Mouse (Mus musculus): ENCODE results near the gene Hgd. TPM values are rescaled to one million over a fixed set of nuclear protein-coding genes. Genes with fewer than 3 reads are reported as not detected.

Hgd gene
- total and polyA plus RNA-seq, 2 experiments from 2014 or later = 0.18 TPM; not detected in 1

GRCm38 (mm10) chr16:37552824-37553223, 27.1 kb upstream of the Hgd start:
- DNase-seq (ENCODE audit: low spot score) (no peak), ATAC-seq (ENCODE audit: insufficient read depth, low read depth) (no peak)
- no peak overlapping the region for H3K9ac ChIP-seq (replicated peaks; ENCODE audit: low read depth, low read length)
- TF ChIP-seq EP300 (IDR thresholded peaks at IDR 0.05; ENCODE audit: low read depth) (no peak), CTCF (IDR thresholded peaks at IDR 0.05; ENCODE audit: low read depth) (no peak)
- H3K4me1 ChIP-seq (ENCODE audit: control insufficient read depth, insufficient read depth) = peaks cover 34% of the 10 kb centered on the region
- no peak overlapping the region for H3K4me2 ChIP-seq (ENCODE audit: low read depth, low read length)
- H3K27ac ChIP-seq (ENCODE audit: low read depth) = no peak overlapping the region
- peaks cover 7% of the 10 kb centered on the region; the same call in 1 of the 2 replicates for H3K36me3 ChIP-seq (replicated peaks; ENCODE audit: control insufficient read depth, insufficient read depth, low read length)
- no peak overlapping the region for H3K4me3 ChIP-seq (ENCODE audit: low read depth, low read length)
- no peaks in the 10 kb centered on the region for H3K9me3 ChIP-seq (replicated peaks; ENCODE audit: control insufficient read depth, low read length)
- no peaks in the 10 kb centered on the region for H3K27me3 ChIP-seq (ENCODE audit: control insufficient read depth, insufficient read depth, low read length)
- WGBS = 87% methylated on average over 3 of the region's 3 CpGs

GRCm38 (mm10) chr16:37562414-37562813, 17.5 kb upstream of the Hgd start:
- no peak for TF ChIP-seq CTCF (IDR thresholded peaks at IDR 0.05; ENCODE audit: low read depth)
- no peak for TF ChIP-seq EP300 (IDR thresholded peaks at IDR 0.05; ENCODE audit: low read depth)
- Histone ChIP-seq H3K27ac (ENCODE audit: low read depth) (no peak overlapping the region), H3K4me2 (ENCODE audit: low read depth, low read length) (no peak overlapping the region), H3K4me3 (ENCODE audit: low read depth, low read length) (no peak overlapping the region), H3K9ac (replicated peaks; ENCODE audit: low read depth, low read length) (no peak overlapping the region), H3K9me3 (replicated peaks; ENCODE audit: control insufficient read depth, low read length) (no peaks in the 10 kb centered on the region), H3K36me3 (replicated peaks; ENCODE audit: control insufficient read depth, insufficient read depth, low read length) (peaks cover 34% of the 10 kb centered on the region), H3K4me1 (ENCODE audit: control insufficient read depth, insufficient read depth) (peaks cover 4% of the 10 kb centered on the region; the same call in 1 of the 2 replicates), H3K27me3 (ENCODE audit: control insufficient read depth, insufficient read depth, low read length) (no peaks in the 10 kb centered on the region)
- DNase-seq (ENCODE audit: low spot score) = no peak
- no peak for ATAC-seq (ENCODE audit: insufficient read depth, low read depth)
- 90% methylated on average over 6 of the region's 6 CpGs for WGBS

GRCm38 (mm10) chr16:37562961-37563360, 17.0 kb upstream of the Hgd start:
- Histone ChIP-seq H3K9ac (replicated peaks; ENCODE audit: low read depth, low read length) (no peak overlapping the region), H3K27me3 (ENCODE audit: control insufficient read depth, insufficient read depth, low read length) (no peaks in the 10 kb centered on the region), H3K4me3 (ENCODE audit: low read depth, low read length) (no peak overlapping the region), H3K4me2 (ENCODE audit: low read depth, low read length) (no peak overlapping the region), H3K27ac (ENCODE audit: low read depth) (no peak overlapping the region), H3K4me1 (ENCODE audit: control insufficient read depth, insufficient read depth) (peaks cover 4% of the 10 kb centered on the region; the same call in 1 of the 2 replicates), H3K9me3 (replicated peaks; ENCODE audit: control insufficient read depth, low read length) (no peaks in the 10 kb centered on the region), H3K36me3 (replicated peaks; ENCODE audit: control insufficient read depth, insufficient read depth, low read length) (peaks cover 32% of the 10 kb centered on the region)
- ATAC-seq (ENCODE audit: insufficient read depth, low read depth) (no peak), DNase-seq (ENCODE audit: low spot score) (no peak)
- 85% methylated on average over 5 of the region's 5 CpGs for WGBS
- TF ChIP-seq EP300 (IDR thresholded peaks at IDR 0.05; ENCODE audit: low read depth) = no peak
- TF ChIP-seq CTCF (IDR thresholded peaks at IDR 0.05; ENCODE audit: low read depth) = no peak

- WGBS = 27% methylated on average over 1 of the region's 1 CpGs
- Histone ChIP-seq H3K4me2 (ENCODE audit: low read depth, low read length) (no peak overlapping the region), H3K36me3 (replicated peaks; ENCODE audit: control insufficient read depth, insufficient read depth, low read length) (peaks cover 26% of the 10 kb centered on the region), H3K4me1 (ENCODE audit: control insufficient read depth, insufficient read depth) (peaks cover 4% of the 10 kb centered on the region; the same call in 1 of the 2 replicates), H3K9me3 (replicated peaks; ENCODE audit: control insufficient read depth, low read length) (no peaks in the 10 kb centered on the region), H3K9ac (replicated peaks; ENCODE audit: low read depth, low read length) (no peak overlapping the region), H3K27ac (ENCODE audit: low read depth) (no peak overlapping the region), H3K27me3 (ENCODE audit: control insufficient read depth, insufficient read depth, low read length) (no peaks in the 10 kb centered on the region), H3K4me3 (ENCODE audit: low read depth, low read length) (no peak overlapping the region)
- ATAC-seq (ENCODE audit: insufficient read depth, low read depth) (no peak), DNase-seq (ENCODE audit: low spot score) (no peak)
- TF ChIP-seq CTCF (IDR thresholded peaks at IDR 0.05; ENCODE audit: low read depth) (no peak), EP300 (IDR thresholded peaks at IDR 0.05; ENCODE audit: low read depth) (no peak)
These were observed 14.8 kb upstream of the Hgd start for GRCm38 (mm10) chr16:37565117-37565516.

- Histone ChIP-seq H3K4me2 (ENCODE audit: low read depth, low read length) (no peak overlapping the region), H3K4me1 (ENCODE audit: control insufficient read depth, insufficient read depth) (peaks cover 4% of the 10 kb centered on the region; the same call in 1 of the 2 replicates), H3K27ac (ENCODE audit: low read depth) (no peak overlapping the region), H3K9me3 (replicated peaks; ENCODE audit: control insufficient read depth, low read length) (no peaks in the 10 kb centered on the region), H3K4me3 (ENCODE audit: low read depth, low read length) (no peak overlapping the region), H3K27me3 (ENCODE audit: control insufficient read depth, insufficient read depth, low read length) (no peaks in the 10 kb centered on the region), H3K36me3 (replicated peaks; ENCODE audit: control insufficient read depth, insufficient read depth, low read length) (peaks cover 31% of the 10 kb centered on the region), H3K9ac (replicated peaks; ENCODE audit: low read depth, low read length) (no peak overlapping the region)
- DNase-seq (ENCODE audit: low spot score) (no peak), ATAC-seq (ENCODE audit: insufficient read depth, low read depth) (no peak)
- WGBS = 91% methylated on average over 6 of the region's 6 CpGs
- no peak for TF ChIP-seq EP300 (IDR thresholded peaks at IDR 0.05; ENCODE audit: low read depth)
- no peak for TF ChIP-seq CTCF (IDR thresholded peaks at IDR 0.05; ENCODE audit: low read depth)
These were observed 13.8 kb upstream of the Hgd start for GRCm38 (mm10) chr16:37566107-37566506.
